Mouse (Mus musculus): ENCODE results near the gene Kndc1. TPM values are rescaled to one million over a fixed set of nuclear protein-coding genes. Genes with fewer than 3 reads are reported as not detected.

Kndc1 gene
- polyA plus RNA-seq, 1 experiment: not detected

GRCm38 (mm10) chr7:139864871-139865270, 29.6 kb upstream of the Kndc1 start:
- Histone ChIP-seq H3K27me3 (ENCODE audit: control insufficient read depth) (no peaks in the 10 kb centered on the region), H3K4me1 (ENCODE audit: control insufficient read depth) (no peaks in the 10 kb centered on the region), H3K9me3 (ENCODE audit: control insufficient read depth, low read length) (no peaks in the 10 kb centered on the region), H3K4me3 (replicated peaks) (no peak overlapping the region), H3K36me3 (ENCODE audit: control insufficient read depth) (no peaks in the 10 kb centered on the region)
- TF ChIP-seq TAL1 (IDR thresholded peaks at IDR 0.05; ENCODE audit: low read length) (no peak), GATA1 (IDR thresholded peaks at IDR 0.05; ENCODE audit: low read length) (no peak)

- H3K9me3 ChIP-seq (ENCODE audit: control insufficient read depth, low read length): no peaks in the 10 kb centered on the region
- no peaks in the 10 kb centered on the region for H3K4me1 ChIP-seq (ENCODE audit: control insufficient read depth)
- no peak for TF ChIP-seq TAL1 (IDR thresholded peaks at IDR 0.05; ENCODE audit: low read length)
- no peak for TF ChIP-seq GATA1 (IDR thresholded peaks at IDR 0.05; ENCODE audit: low read length)
- no peaks in the 10 kb centered on the region for H3K27me3 ChIP-seq (ENCODE audit: control insufficient read depth)
- no peaks in the 10 kb centered on the region for H3K36me3 ChIP-seq (ENCODE audit: control insufficient read depth)
- H3K4me3 ChIP-seq (replicated peaks): no peak overlapping the region
These were observed 23.5 kb upstream of the Kndc1 start for GRCm38 (mm10) chr7:139871014-139871413.

GRCm38 (mm10) chr7:139877167-139877792, 17.2 kb upstream of the Kndc1 start:
- Histone ChIP-seq H3K36me3 (ENCODE audit: control insufficient read depth) (no peaks in the 10 kb centered on the region), H3K9me3 (ENCODE audit: control insufficient read depth, low read length) (no peaks in the 10 kb centered on the region), H3K4me3 (replicated peaks) (no peak overlapping the region), H3K27me3 (ENCODE audit: control insufficient read depth) (no peaks in the 10 kb centered on the region), H3K4me1 (ENCODE audit: control insufficient read depth) (no peaks in the 10 kb centered on the region)
- TF ChIP-seq GATA1 (IDR thresholded peaks at IDR 0.05; ENCODE audit: low read length) (no peak), TAL1 (IDR thresholded peaks at IDR 0.05; ENCODE audit: low read length) (no peak)

GRCm38 (mm10) chr7:139878122-139878521, 16.4 kb upstream of the Kndc1 start:
- no peak overlapping the region for H3K4me3 ChIP-seq (replicated peaks)

GRCm38 (mm10) chr7:139878621-139879020, 15.9 kb upstream of the Kndc1 start:
- Histone ChIP-seq H3K4me1 (ENCODE audit: control insufficient read depth) (no peaks in the 10 kb centered on the region), H3K9me3 (ENCODE audit: control insufficient read depth, low read length) (no peaks in the 10 kb centered on the region), H3K36me3 (ENCODE audit: control insufficient read depth) (no peaks in the 10 kb centered on the region), H3K4me3 (replicated peaks) (no peak overlapping the region), H3K27me3 (ENCODE audit: control insufficient read depth) (no peaks in the 10 kb centered on the region)
- TF ChIP-seq GATA1 (IDR thresholded peaks at IDR 0.05; ENCODE audit: low read length) (no peak), TAL1 (IDR thresholded peaks at IDR 0.05; ENCODE audit: low read length) (no peak)

More at GRCm38 (mm10) chr7:139878122-139878521, 16.4 kb upstream of the Kndc1 start:
- H3K9me3 ChIP-seq (ENCODE audit: control insufficient read depth, low read length): no peaks in the 10 kb centered on the region
- no peaks in the 10 kb centered on the region for H3K4me1 ChIP-seq (ENCODE audit: control insufficient read depth)
- no peaks in the 10 kb centered on the region for H3K36me3 ChIP-seq (ENCODE audit: control insufficient read depth)
- no peak for TF ChIP-seq GATA1 (IDR thresholded peaks at IDR 0.05; ENCODE audit: low read length)
- TF ChIP-seq TAL1 (IDR thresholded peaks at IDR 0.05; ENCODE audit: low read length): no peak
- H3K27me3 ChIP-seq (ENCODE audit: control insufficient read depth): no peaks in the 10 kb centered on the region

GRCm38 (mm10) chr7:139883545-139883944, 11.0 kb upstream of the Kndc1 start:
- Histone ChIP-seq H3K27me3 (ENCODE audit: control insufficient read depth) (no peaks in the 10 kb centered on the region), H3K4me3 (replicated peaks) (no peak overlapping the region), H3K36me3 (ENCODE audit: control insufficient read depth) (no peaks in the 10 kb centered on the region), H3K9me3 (ENCODE audit: control insufficient read depth, low read length) (no peaks in the 10 kb centered on the region), H3K4me1 (ENCODE audit: control insufficient read depth) (no peaks in the 10 kb centered on the region)
- no peak for TF ChIP-seq TAL1 (IDR thresholded peaks at IDR 0.05; ENCODE audit: low read length)

GRCm38 (mm10) chr7:139891779-139892178, 2.7 kb upstream of the Kndc1 start:
- no peaks in the 10 kb centered on the region for H3K36me3 ChIP-seq (ENCODE audit: control insufficient read depth)
- no peaks in the 10 kb centered on the region for H3K4me1 ChIP-seq (ENCODE audit: control insufficient read depth)
- no peak for TF ChIP-seq TAL1 (IDR thresholded peaks at IDR 0.05; ENCODE audit: low read length)
- no peak for TF ChIP-seq GATA1 (IDR thresholded peaks at IDR 0.05; ENCODE audit: low read length)
- peaks cover 30% of the 10 kb centered on the region for H3K27me3 ChIP-seq (ENCODE audit: control insufficient read depth)
- H3K9me3 ChIP-seq (ENCODE audit: control insufficient read depth, low read length): no peaks in the 10 kb centered on the region
- H3K4me3 ChIP-seq (replicated peaks): no peak overlapping the region

GRCm38 (mm10) chr7:139896271-139896670, 1.8 kb downstream of the Kndc1 start:
- TF ChIP-seq TAL1 (IDR thresholded peaks at IDR 0.05; ENCODE audit: low read length) (no peak), GATA1 (IDR thresholded peaks at IDR 0.05; ENCODE audit: low read length) (no peak)
- H3K27me3 ChIP-seq (ENCODE audit: control insufficient read depth): peaks cover 30% of the 10 kb centered on the region

GRCm38 (mm10) chr7:139896796-139897195, 2.3 kb downstream of the Kndc1 start:
- no peaks in the 10 kb centered on the region for H3K36me3 ChIP-seq (ENCODE audit: control insufficient read depth)
- no peaks in the 10 kb centered on the region for H3K4me1 ChIP-seq (ENCODE audit: control insufficient read depth)
- peaks cover 30% of the 10 kb centered on the region for H3K27me3 ChIP-seq (ENCODE audit: control insufficient read depth)
- no peak overlapping the region for H3K4me3 ChIP-seq (replicated peaks)
- no peak for TF ChIP-seq TAL1 (IDR thresholded peaks at IDR 0.05; ENCODE audit: low read length)
- no peak for TF ChIP-seq GATA1 (IDR thresholded peaks at IDR 0.05; ENCODE audit: low read length)
- no peaks in the 10 kb centered on the region for H3K9me3 ChIP-seq (ENCODE audit: control insufficient read depth, low read length)

More at GRCm38 (mm10) chr7:139896271-139896670, 1.8 kb downstream of the Kndc1 start:
- Histone ChIP-seq H3K36me3 (ENCODE audit: control insufficient read depth) (no peaks in the 10 kb centered on the region), H3K4me1 (ENCODE audit: control insufficient read depth) (no peaks in the 10 kb centered on the region), H3K4me3 (replicated peaks) (no peak overlapping the region), H3K9me3 (ENCODE audit: control insufficient read depth, low read length) (no peaks in the 10 kb centered on the region)

GRCm38 (mm10) chr7:139898606-139899005, 4.1 kb downstream of the Kndc1 start:
- peaks cover 23% of the 10 kb centered on the region for H3K27me3 ChIP-seq (ENCODE audit: control insufficient read depth)
- no peak for TF ChIP-seq TAL1 (IDR thresholded peaks at IDR 0.05; ENCODE audit: low read length)
- TF ChIP-seq GATA1 (IDR thresholded peaks at IDR 0.05; ENCODE audit: low read length): no peak
- no peaks in the 10 kb centered on the region for H3K36me3 ChIP-seq (ENCODE audit: control insufficient read depth)
- no peak overlapping the region for H3K4me3 ChIP-seq (replicated peaks)
- H3K9me3 ChIP-seq (ENCODE audit: control insufficient read depth, low read length): no peaks in the 10 kb centered on the region
- no peaks in the 10 kb centered on the region for H3K4me1 ChIP-seq (ENCODE audit: control insufficient read depth)
